Comparison of ENCODE assay signal across 16 mouse cellular contexts in genomic region chr3:38652985-38653685, GRCm38 (mm10).
A peak's percentile ranks its signal among the peaks of the same experiment; 100 is the strongest.
DNase-seq lines count a peak whose midpoint lies in the region; ATAC-seq lines count a peak whose summit lies in the region.
"Had no signal": no experiment of that assay in that cellular context is flagged by ENCODE, and none has a peak within 500 bp of the region (broad histone marks: within the 10 kb centered on the region; RNA-seq: fewer than 3 reads in every experiment).

No protein-coding gene starts in this region.

- no peaks in the 10 kb centered on the region for H3K9me3 ChIP-seq in forebrain, embryonic 14.5 days (replicated peaks; ENCODE audit: control insufficient read depth, low read length)
- no peaks in the 10 kb centered on the region for H3K9me3 ChIP-seq in forebrain, embryonic 11.5 days (ENCODE audit: control insufficient read depth, low read length)
- no peaks in the 10 kb centered on the region for H3K9me3 ChIP-seq in limb, embryonic 13.5 days
- no peaks in the 10 kb centered on the region for H3K9me3 ChIP-seq in limb, embryonic 10.5 days (replicated peaks)
- H3K9me3 ChIP-seq in hindbrain, embryonic 16.5 days (ENCODE audit: control insufficient read depth, low read length) = no peaks in the 10 kb centered on the region
- no peaks in the 10 kb centered on the region for H3K9me3 ChIP-seq in neural tube, embryonic 14.5 days (ENCODE audit: control insufficient read depth, low read length)
- H3K9me3 ChIP-seq: embryonic facial prominence, embryonic 13.5 days; liver, embryonic 13.5 days; lung, embryonic 15.5 days had no signal

- H3K27me3 ChIP-seq in forebrain, embryonic 14.5 days (replicated peaks; ENCODE audit: control insufficient read depth, insufficient read depth, low read length) = no peaks in the 10 kb centered on the region
- H3K27me3 ChIP-seq in forebrain, embryonic 11.5 days (ENCODE audit: control insufficient read depth, insufficient read depth, low read length) = no peaks in the 10 kb centered on the region
- H3K27me3 ChIP-seq in limb, embryonic 13.5 days = no peaks in the 10 kb centered on the region
- no peaks in the 10 kb centered on the region for H3K27me3 ChIP-seq in limb, embryonic 10.5 days (ENCODE audit: low read depth, poor library complexity, severe bottlenecking)
- no peaks in the 10 kb centered on the region for H3K27me3 ChIP-seq in hindbrain, embryonic 16.5 days (replicated peaks; ENCODE audit: control insufficient read depth, insufficient read depth, low read length)
- no peaks in the 10 kb centered on the region for H3K27me3 ChIP-seq in neural tube, embryonic 14.5 days (ENCODE audit: control insufficient read depth, insufficient read depth, low read length)
- H3K27me3 ChIP-seq: embryonic facial prominence, embryonic 13.5 days; liver, embryonic 13.5 days; lung, embryonic 15.5 days had no signal

- peaks cover 7% of the 10 kb centered on the region for H3K4me1 ChIP-seq in forebrain, embryonic 14.5 days (ENCODE audit: control insufficient read depth, insufficient read depth, low read length)
- H3K4me1 ChIP-seq in forebrain, embryonic 11.5 days (replicated peaks; ENCODE audit: control insufficient read depth, insufficient read depth, low read length) = no peaks in the 10 kb centered on the region; the same call in 1 of the 2 replicates
- peaks cover 12% of the 10 kb centered on the region for H3K4me1 ChIP-seq in limb, embryonic 13.5 days
- H3K4me1 ChIP-seq in limb, embryonic 10.5 days = no peaks in the 10 kb centered on the region; the same call in 1 of the 2 replicates
- H3K4me1 ChIP-seq in hindbrain, embryonic 16.5 days (ENCODE audit: control insufficient read depth, insufficient read depth, low read depth, low read length) = peaks cover 10% of the 10 kb centered on the region
- H3K4me1 ChIP-seq in neural tube, embryonic 14.5 days (ENCODE audit: control insufficient read depth, insufficient read depth, low read length) = no peaks in the 10 kb centered on the region
- H3K4me1 ChIP-seq: liver, embryonic 13.5 days had no signal

- no peak overlapping the region for H3K4me2 ChIP-seq in forebrain, embryonic 14.5 days (ENCODE audit: low read length)
- no peak overlapping the region for H3K4me2 ChIP-seq in forebrain, embryonic 11.5 days (ENCODE audit: low read depth, low read length, severe bottlenecking)
- H3K4me2 ChIP-seq in limb, embryonic 13.5 days (replicated peaks) = no peak overlapping the region
- no peak overlapping the region for H3K4me2 ChIP-seq in hindbrain, embryonic 16.5 days (ENCODE audit: low read length)
- no peak overlapping the region for H3K4me2 ChIP-seq in neural tube, embryonic 14.5 days (ENCODE audit: low read depth, low read length)
- H3K4me2 ChIP-seq: embryonic facial prominence, embryonic 13.5 days; liver, embryonic 13.5 days; lung, embryonic 15.5 days had no signal

- no peaks in the 10 kb centered on the region for H3K36me3 ChIP-seq in forebrain, embryonic 14.5 days (ENCODE audit: control insufficient read depth, insufficient read depth, low read length)
- no peaks in the 10 kb centered on the region for H3K36me3 ChIP-seq in forebrain, embryonic 11.5 days (ENCODE audit: control insufficient read depth, insufficient read depth, low read length)
- H3K36me3 ChIP-seq in limb, embryonic 13.5 days = no peaks in the 10 kb centered on the region
- H3K36me3 ChIP-seq in limb, embryonic 10.5 days = no peaks in the 10 kb centered on the region
- H3K36me3 ChIP-seq in hindbrain, embryonic 16.5 days (ENCODE audit: control insufficient read depth, insufficient read depth, low read length) = no peaks in the 10 kb centered on the region
- no peaks in the 10 kb centered on the region for H3K36me3 ChIP-seq in neural tube, embryonic 14.5 days (ENCODE audit: control insufficient read depth, insufficient read depth, low read length)
- H3K36me3 ChIP-seq: embryonic facial prominence, embryonic 13.5 days; liver, embryonic 13.5 days; lung, embryonic 15.5 days had no signal

- no peak overlapping the region for H3K9ac ChIP-seq in forebrain, embryonic 14.5 days (ENCODE audit: low read length)
- H3K9ac ChIP-seq in forebrain, embryonic 11.5 days (ENCODE audit: low read length) = no peak overlapping the region
- H3K9ac ChIP-seq in limb, embryonic 13.5 days = no peak overlapping the region
- H3K9ac ChIP-seq in hindbrain, embryonic 16.5 days (ENCODE audit: low read depth, low read length) = no peak overlapping the region
- no peak overlapping the region for H3K9ac ChIP-seq in neural tube, embryonic 14.5 days (replicated peaks; ENCODE audit: low read depth, low read length)
- H3K9ac ChIP-seq: embryonic facial prominence, embryonic 13.5 days; liver, embryonic 13.5 days; lung, embryonic 15.5 days had no signal

- peak; percentile 41 for DNase-seq in forebrain, embryonic 14.5 days (ENCODE audit: low spot score)
- no peak for DNase-seq in forebrain, embryonic 11.5 days (ENCODE audit: low spot score)
- DNase-seq in limb, embryonic 10.5 days (ENCODE audit: low spot score) = no peak
- no peak for DNase-seq in cerebellum, adult 9-11 months
- no peak for DNase-seq in gastrocnemius, postnatal 4 days (ENCODE audit: low spot score in 2 of 2)
- DNase-seq: cerebellum, adult 18-20 months; heart, postnatal 4 days; kidney, adult 8-10 months; liver, embryonic 13.5 days; retina, postnatal 1 day; thymus, adult 18-20 months had no signal

- no peak overlapping the region for H3K4me3 ChIP-seq in forebrain, embryonic 14.5 days (ENCODE audit: low read depth, low read length)
- H3K4me3 ChIP-seq in forebrain, embryonic 11.5 days (ENCODE audit: low read depth, low read length) = no peak overlapping the region
- no peak overlapping the region for H3K4me3 ChIP-seq in limb, embryonic 13.5 days
- no peak overlapping the region for H3K4me3 ChIP-seq in limb, embryonic 10.5 days
- no peak overlapping the region for H3K4me3 ChIP-seq in hindbrain, embryonic 16.5 days (ENCODE audit: low read length)
- no peak overlapping the region for H3K4me3 ChIP-seq in neural tube, embryonic 14.5 days (ENCODE audit: low read depth, low read length)
- H3K4me3 ChIP-seq: embryonic facial prominence, embryonic 13.5 days; liver, embryonic 13.5 days; lung, embryonic 15.5 days had no signal

- WGBS in forebrain, embryonic 14.5 days = 26% methylated on average over 5 of the region's 5 CpGs
- 50% methylated on average over 5 of the region's 5 CpGs for WGBS in forebrain, embryonic 11.5 days
- 35% methylated on average over 5 of the region's 5 CpGs for WGBS in limb, embryonic 13.5 days
- WGBS in limb, embryonic 10.5 days = 71% methylated on average over 5 of the region's 5 CpGs
- 25% methylated on average over 5 of the region's 5 CpGs for WGBS in hindbrain, embryonic 16.5 days
- 35% methylated on average over 5 of the region's 5 CpGs for WGBS in neural tube, embryonic 14.5 days

- H3K27ac ChIP-seq in forebrain, embryonic 14.5 days (ENCODE audit: low read depth, low read length) = peak overlapping the region; percentile 48
- no peak overlapping the region for H3K27ac ChIP-seq in forebrain, embryonic 11.5 days (ENCODE audit: low read depth, low read length)
- H3K27ac ChIP-seq in limb, embryonic 13.5 days = no peak overlapping the region
- H3K27ac ChIP-seq in limb, embryonic 10.5 days = no peak overlapping the region
- peak overlapping the region; percentile 70; the same call in 1 of the 2 replicates for H3K27ac ChIP-seq in hindbrain, embryonic 16.5 days (ENCODE audit: low read depth, low read length)
- peak overlapping the region; percentile 81 for H3K27ac ChIP-seq in neural tube, embryonic 14.5 days (ENCODE audit: low read depth, low read length)
- H3K27ac ChIP-seq: embryonic facial prominence, embryonic 13.5 days; liver, embryonic 13.5 days; lung, embryonic 15.5 days had no signal

- ATAC-seq in forebrain, embryonic 14.5 days = peak; percentile 42; the same call in 1 of the 2 replicates
- no peak for ATAC-seq in forebrain, embryonic 11.5 days (replicated peaks; ENCODE audit: low FRiP score)
- peak; percentile 51; the same call in 1 of the 2 replicates for ATAC-seq in limb, embryonic 13.5 days (ENCODE audit: low FRiP score, low read depth)
- ATAC-seq in hindbrain, embryonic 16.5 days = peak; percentile 67
- ATAC-seq in neural tube, embryonic 14.5 days (ENCODE audit: low read depth) = peak; percentile 69

Comparison
In these comparisons a context has a peak if more than half of its experiments do, and no peak if none do; other contexts are left out.
1. H3K27ac ChIP-seq: peak in forebrain, embryonic 14.5 days (single experiment), hindbrain, embryonic 16.5 days (single experiment) and neural tube, embryonic 14.5 days (single experiment); none in forebrain, embryonic 11.5 days (single experiment), limb, embryonic 13.5 days (single experiment) and limb, embryonic 10.5 days (single experiment).